In the genomic region with DNA sequence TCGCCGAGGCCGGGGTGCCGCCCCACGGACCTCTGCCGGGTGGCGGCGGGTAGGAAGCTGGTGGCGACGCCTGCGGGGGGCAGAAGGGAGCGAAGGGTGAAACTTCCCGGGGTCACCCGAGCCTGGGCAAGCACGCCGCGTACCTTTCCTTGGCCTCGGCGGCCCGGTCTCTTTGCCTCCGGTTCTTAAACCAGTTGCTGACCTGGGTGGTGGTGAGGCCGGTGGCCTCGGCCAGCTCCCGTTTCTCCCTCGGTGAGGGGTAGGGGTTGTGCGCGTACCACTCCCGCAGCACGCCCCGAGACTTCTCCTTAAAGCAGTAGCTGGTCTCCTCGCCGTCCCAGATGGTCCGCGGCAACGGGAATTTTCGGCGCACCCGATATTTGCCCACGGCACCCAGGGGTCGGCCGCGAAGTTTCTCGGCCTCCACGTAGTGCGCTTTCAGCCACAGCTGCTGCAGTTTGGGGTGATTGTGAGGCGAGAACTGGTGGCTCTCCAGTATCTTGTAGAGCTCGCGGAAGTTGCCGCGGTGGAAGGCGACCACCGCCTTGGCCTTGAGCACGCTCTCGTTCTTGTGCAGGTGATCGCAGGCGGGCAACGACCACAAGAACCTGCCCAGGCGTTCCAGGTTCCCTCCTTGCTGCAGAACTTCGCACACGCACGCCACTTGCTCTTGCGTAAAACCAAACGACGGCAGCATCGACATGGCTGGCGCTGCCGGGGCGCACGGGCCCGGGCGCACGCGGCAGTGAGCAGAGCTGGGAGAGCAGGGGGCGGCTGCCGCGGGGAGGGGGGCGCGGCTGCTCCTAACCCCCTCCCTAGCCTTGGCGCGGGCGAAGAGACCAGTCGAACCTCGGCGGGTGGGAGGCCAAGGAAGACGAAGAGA, we compare ENCODE assay signal across 8 mouse cellular contexts. TPM values are rescaled to one million over a fixed set of nuclear protein-coding genes. Genes with fewer than 3 reads are reported as not detected.
DNase-seq lines count a peak whose midpoint lies in the region; ATAC-seq and TF ChIP-seq lines count a peak whose summit lies in the region.

No protein-coding gene starts in this region.

- peak; percentile 19 for ATAC-seq in lung, postnatal 0 days
- ATAC-seq in granulocyte monocyte progenitor cell, adult 5-6 weeks (replicated peaks; ENCODE audit: poor library complexity, severe bottlenecking): peak; percentile 29
- ATAC-seq in limb, embryonic 11.5 days (ENCODE audit: insufficient number of reproducible peaks, low FRiP score, low TSS enrichment, low read depth): no peak; the same call in 1 of the 2 replicates
- ATAC-seq in frontal cortex, adult (ENCODE audit: low TSS enrichment): no peak

- H3K4me1 ChIP-seq in lung, postnatal 0 days (ENCODE audit: insufficient read depth, low read depth, low read length): peaks cover 20% of the 10 kb centered on the region
- H3K4me1 ChIP-seq in limb, embryonic 11.5 days (ENCODE audit: control insufficient read depth, insufficient read depth, low read length): peaks cover 21% of the 10 kb centered on the region; the same call in 1 of the 2 replicates

- H3K36me3 ChIP-seq in lung, postnatal 0 days (ENCODE audit: insufficient read depth, low read length): no peaks in the 10 kb centered on the region
- H3K36me3 ChIP-seq in limb, embryonic 11.5 days (ENCODE audit: control insufficient read depth, insufficient read depth, low read length): no peaks in the 10 kb centered on the region

- no peak for DNase-seq in lung, postnatal 0 days (ENCODE audit: low spot score)
- DNase-seq in lung, postnatal 25 days (ENCODE audit: low spot score): no peak
- DNase-seq in adrenal gland, postnatal 36 days: peak; percentile 13 to 28
- peak; percentile 62 for DNase-seq in limb, embryonic 11.5 days (ENCODE audit: low spot score)
- DNase-seq in retina, postnatal 1 day: peak; percentile 44
- no peak for DNase-seq in left cerebral cortex, adult 8-10 months (ENCODE audit: low spot score in 2 of 2)

- peak; percentile 9; the same call in 1 of the 2 replicates for TF ChIP-seq CTCF in lung, postnatal 0 days (IDR thresholded peaks at IDR 0.05)

- H3K9me3 ChIP-seq in lung, postnatal 0 days (ENCODE audit: low read length): no peaks in the 10 kb centered on the region
- no peaks in the 10 kb centered on the region for H3K9me3 ChIP-seq in limb, embryonic 11.5 days (ENCODE audit: control insufficient read depth, low read length)

- no peak for TF ChIP-seq EP300 in lung, postnatal 0 days (IDR thresholded peaks at IDR 0.05)

- H3K4me2 ChIP-seq in lung, postnatal 0 days (replicated peaks; ENCODE audit: low read depth, low read length): peak overlapping the region; percentile 89
- peak overlapping the region; percentile 82 for H3K4me2 ChIP-seq in limb, embryonic 11.5 days (ENCODE audit: low read depth, severe bottlenecking)

- WGBS in lung, postnatal 0 days: under 1% methylated on average over 83 of the region's 85 CpGs
- under 1% methylated on average over 83 of the region's 85 CpGs for WGBS in limb, embryonic 11.5 days

- peak overlapping the region; percentile 55 for H3K4me3 ChIP-seq in lung, postnatal 0 days (ENCODE audit: low read depth, low read length)
- H3K4me3 ChIP-seq in limb, embryonic 11.5 days (ENCODE audit: low read depth, low read length): peak overlapping the region; percentile 75

- H3K27me3 ChIP-seq in lung, postnatal 0 days (replicated peaks; ENCODE audit: insufficient read depth, low read length): peaks cover 85% of the 10 kb centered on the region
- H3K27me3 ChIP-seq in limb, embryonic 11.5 days (ENCODE audit: control insufficient read depth, insufficient read depth, low read length): peaks cover 40% of the 10 kb centered on the region

- H3K9ac ChIP-seq in lung, postnatal 0 days (replicated peaks; ENCODE audit: low read depth): no peak overlapping the region
- peak overlapping the region; percentile 89 for H3K9ac ChIP-seq in limb, embryonic 11.5 days (ENCODE audit: low read length)

- H3K27ac ChIP-seq in lung, postnatal 0 days (ENCODE audit: low read length): no peak overlapping the region
- H3K27ac ChIP-seq in limb, embryonic 11.5 days (replicated peaks; ENCODE audit: low read depth, low read length): peak overlapping the region; percentile 84

RNA-seq across cellular contexts. Expression of a gene that starts 7.7 kb away (rescaled TPM):
- polyA plus RNA-seq in lung, postnatal 0 days (2015; fragmentation: Nextera tagmentation; extraction: Ambion mirVana): 0.70 and 0.92 TPM in 2 replicates
- 1 to 10 TPM; 3.2 to 3.3 TPM for total RNA-seq in adrenal gland, postnatal 36 days (2021)
- total RNA-seq in granulocyte monocyte progenitor cell, adult 5-6 weeks (2014; fragmentation: Nextera tagmentation): not detected in 2 replicates
- 0.30 TPM in 1 of 2 replicates, not detected in the other for total RNA-seq in granulocyte monocyte progenitor cell, adult 5-6 weeks (2017)
- polyA plus RNA-seq in limb, embryonic 11.5 days (2014; fragmentation: Nextera tagmentation; extraction: Ambion mirVana): 58.5 and 66.4 TPM in 2 replicates
- total RNA-seq in left cerebral cortex, adult 8-10 months (2022): under 1 TPM in 3 of 4 experiments, not detected in 1; 0.25 to 0.70 (median 0.65) TPM

Comparison
In these comparisons a context has a peak if more than half of its experiments do, and no peak if none do; other contexts are left out.
1. ATAC-seq: peak in lung, postnatal 0 days (single experiment) and granulocyte monocyte progenitor cell, adult 5-6 weeks (single experiment); none in limb, embryonic 11.5 days (single experiment) and frontal cortex, adult (single experiment).
2. DNase-seq: peak in adrenal gland, postnatal 36 days (2 of 2), limb, embryonic 11.5 days (single experiment) and retina, postnatal 1 day (single experiment); none in lung, postnatal 0 days (single experiment), lung, postnatal 25 days (single experiment) and left cerebral cortex, adult 8-10 months (0 of 2).